Mouse (Mus musculus): Measurements from ENCODE around the gene Exd2. TPM values are rescaled to one million over a fixed set of nuclear protein-coding genes. Genes with fewer than 3 reads are reported as not detected.
A peak's percentile ranks its signal among the peaks of the same experiment; 100 is the strongest.

Gene Exd2
- polyA plus RNA-seq, 1 experiment from 2014 or later, result 28.8 TPM

- WGBS, result 82% methylated on average over 3 of the region's 3 CpGs
- Histone ChIP-seq H3K9me3 (ENCODE audit: control insufficient read depth, low read length) (no peaks in the 10 kb centered on the region), H3K27ac (ENCODE audit: low read depth, low read length) (no peak overlapping the region)
Observed at GRCm38 (mm10) chr12:80473731-80474130, 10.8 kb downstream of the Exd2 start.

GRCm38 (mm10) chr12:80479986-80480385, 17.1 kb downstream of the Exd2 start:
- H3K9me3 ChIP-seq (ENCODE audit: control insufficient read depth, low read length), result no peaks in the 10 kb centered on the region
- 78% methylated on average over 3 of the region's 3 CpGs for WGBS
- H3K36me3 ChIP-seq (ENCODE audit: control insufficient read depth, insufficient read depth, low read length), result peaks cover 6% of the 10 kb centered on the region; the same call in 1 of the 2 replicates
- ATAC-seq (ENCODE audit: low FRiP score, low TSS enrichment), result no peak
- H3K27me3 ChIP-seq (ENCODE audit: control insufficient read depth, insufficient read depth, low read length), result no peaks in the 10 kb centered on the region
- H3K4me3 ChIP-seq (ENCODE audit: low read length), result no peak overlapping the region
- H3K4me2 ChIP-seq (replicated peaks; ENCODE audit: low read depth, low read length), result no peak overlapping the region
- no peak overlapping the region for H3K27ac ChIP-seq (ENCODE audit: low read depth, low read length)
- H3K4me1 ChIP-seq (ENCODE audit: control insufficient read depth, insufficient read depth, low read length), result no peaks in the 10 kb centered on the region
- no peak overlapping the region for H3K9ac ChIP-seq (ENCODE audit: low read depth, low read length)

More at GRCm38 (mm10) chr12:80473731-80474130, 10.8 kb downstream of the Exd2 start:
- H3K4me1 ChIP-seq (ENCODE audit: control insufficient read depth, insufficient read depth, low read length), result no peaks in the 10 kb centered on the region
- H3K9ac ChIP-seq (ENCODE audit: low read depth, low read length), result no peak overlapping the region
- H3K36me3 ChIP-seq (ENCODE audit: control insufficient read depth, insufficient read depth, low read length), result no peaks in the 10 kb centered on the region; the same call in 1 of the 2 replicates
- H3K27me3 ChIP-seq (ENCODE audit: control insufficient read depth, insufficient read depth, low read length), result no peaks in the 10 kb centered on the region
- H3K4me3 ChIP-seq (ENCODE audit: low read length), result no peak overlapping the region
- H3K4me2 ChIP-seq (replicated peaks; ENCODE audit: low read depth, low read length), result no peak overlapping the region
- ATAC-seq (ENCODE audit: low FRiP score, low TSS enrichment), result no peak

DNA sequence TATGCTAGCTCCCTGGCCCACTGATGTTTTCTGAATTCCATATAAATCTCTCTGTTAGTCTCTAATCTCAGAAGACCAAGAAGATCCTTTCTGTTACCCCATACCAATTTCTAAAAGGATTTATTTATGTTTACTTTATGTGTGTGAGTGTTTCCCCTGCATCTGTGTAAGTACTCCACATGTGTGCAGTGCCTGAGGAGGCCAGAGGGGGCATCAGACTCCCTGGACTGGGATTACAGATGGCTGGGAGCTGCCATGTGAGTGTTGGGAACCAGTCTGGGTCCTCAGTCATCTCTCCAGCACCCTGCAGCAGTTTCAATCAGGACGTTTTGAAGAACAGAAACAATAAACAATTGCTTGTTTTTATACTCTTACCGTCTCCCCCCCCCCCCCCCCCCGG, 20.5 kb downstream of the Exd2 start:
- no peak for ATAC-seq (ENCODE audit: low FRiP score, low TSS enrichment)
- no peak overlapping the region for H3K27ac ChIP-seq (ENCODE audit: low read depth, low read length)
- WGBS, result 71% methylated on average over 3 of the region's 3 CpGs
- H3K4me3 ChIP-seq (ENCODE audit: low read length), result no peak overlapping the region
- H3K36me3 ChIP-seq (ENCODE audit: control insufficient read depth, insufficient read depth, low read length), result peaks cover 6% of the 10 kb centered on the region; the same call in 1 of the 2 replicates
- no peaks in the 10 kb centered on the region for H3K9me3 ChIP-seq (ENCODE audit: control insufficient read depth, low read length)
- H3K4me2 ChIP-seq (replicated peaks; ENCODE audit: low read depth, low read length), result no peak overlapping the region
- no peak overlapping the region for H3K9ac ChIP-seq (ENCODE audit: low read depth, low read length)
- H3K4me1 ChIP-seq (ENCODE audit: control insufficient read depth, insufficient read depth, low read length), result no peaks in the 10 kb centered on the region
- no peaks in the 10 kb centered on the region for H3K27me3 ChIP-seq (ENCODE audit: control insufficient read depth, insufficient read depth, low read length)

DNA sequence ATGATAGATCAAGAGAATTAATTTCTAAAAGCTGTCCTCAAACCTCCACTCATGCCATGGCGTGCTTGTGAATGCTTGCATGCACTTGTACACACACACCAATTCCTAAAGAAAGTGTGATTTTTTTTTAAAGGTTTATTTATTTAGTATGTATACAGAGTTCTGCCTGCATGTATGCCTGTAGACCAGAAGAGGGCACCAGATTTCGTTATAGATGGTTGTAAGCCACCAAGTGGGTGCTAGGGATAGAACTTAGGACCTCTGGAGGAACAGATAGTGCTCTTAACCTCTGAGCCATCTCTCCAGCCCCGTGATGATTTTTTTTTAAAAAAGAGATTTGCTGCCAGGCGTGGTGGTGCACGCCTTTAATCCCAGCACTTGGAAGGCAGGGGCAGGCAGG, 30.4 kb downstream of the Exd2 start:
- H3K4me2 ChIP-seq (replicated peaks; ENCODE audit: low read depth, low read length), result no peak overlapping the region
- no peak overlapping the region for H3K9ac ChIP-seq (ENCODE audit: low read depth, low read length)
- H3K4me3 ChIP-seq (ENCODE audit: low read length), result no peak overlapping the region
- no peaks in the 10 kb centered on the region for H3K4me1 ChIP-seq (ENCODE audit: control insufficient read depth, insufficient read depth, low read length)
- no peaks in the 10 kb centered on the region for H3K27me3 ChIP-seq (ENCODE audit: control insufficient read depth, insufficient read depth, low read length)
- 99% methylated on average over 5 of the region's 5 CpGs for WGBS
- no peaks in the 10 kb centered on the region for H3K9me3 ChIP-seq (ENCODE audit: control insufficient read depth, low read length)
- peaks cover 29% of the 10 kb centered on the region for H3K36me3 ChIP-seq (ENCODE audit: control insufficient read depth, insufficient read depth, low read length)
- ATAC-seq (ENCODE audit: low FRiP score, low TSS enrichment), result no peak
- H3K27ac ChIP-seq (ENCODE audit: low read depth, low read length), result no peak overlapping the region

GRCm38 (mm10) chr12:80495691-80496090, 32.8 kb downstream of the Exd2 start:
- peaks cover 14% of the 10 kb centered on the region for H3K36me3 ChIP-seq (ENCODE audit: control insufficient read depth, insufficient read depth, low read length)
- H3K27me3 ChIP-seq (ENCODE audit: control insufficient read depth, insufficient read depth, low read length), result no peaks in the 10 kb centered on the region
- H3K9me3 ChIP-seq (ENCODE audit: control insufficient read depth, low read length), result no peaks in the 10 kb centered on the region
- WGBS, result 85% methylated on average over 1 of the region's 1 CpGs
- ATAC-seq (ENCODE audit: low FRiP score, low TSS enrichment), result no peak
- no peak overlapping the region for H3K9ac ChIP-seq (ENCODE audit: low read depth, low read length)
- no peaks in the 10 kb centered on the region for H3K4me1 ChIP-seq (ENCODE audit: control insufficient read depth, insufficient read depth, low read length)
- H3K4me3 ChIP-seq (ENCODE audit: low read length), result no peak overlapping the region
- H3K4me2 ChIP-seq (replicated peaks; ENCODE audit: low read depth, low read length), result no peak overlapping the region
- H3K27ac ChIP-seq (ENCODE audit: low read depth, low read length), result no peak overlapping the region

- 59% methylated on average over 4 of the region's 4 CpGs for WGBS
- Histone ChIP-seq H3K4me3 (ENCODE audit: low read length) (no peak overlapping the region), H3K36me3 (ENCODE audit: control insufficient read depth, insufficient read depth, low read length) (no peaks in the 10 kb centered on the region), H3K27ac (ENCODE audit: low read depth, low read length) (no peak overlapping the region), H3K9me3 (ENCODE audit: control insufficient read depth, low read length) (no peaks in the 10 kb centered on the region), H3K4me1 (ENCODE audit: control insufficient read depth, insufficient read depth, low read length) (no peaks in the 10 kb centered on the region), H3K27me3 (ENCODE audit: control insufficient read depth, insufficient read depth, low read length) (no peaks in the 10 kb centered on the region), H3K9ac (ENCODE audit: low read depth, low read length) (no peak overlapping the region), H3K4me2 (replicated peaks; ENCODE audit: low read depth, low read length) (no peak overlapping the region)
- no peak for ATAC-seq (ENCODE audit: low FRiP score, low TSS enrichment)
Observed at GRCm38 (mm10) chr12:80498356-80498755, 35.5 kb downstream of the Exd2 start.

GRCm38 (mm10) chr12:80500506-80500905, 37.6 kb downstream of the Exd2 start:
- Histone ChIP-seq H3K4me3 (ENCODE audit: low read length) (no peak overlapping the region), H3K36me3 (ENCODE audit: control insufficient read depth, insufficient read depth, low read length) (no peaks in the 10 kb centered on the region), H3K27me3 (ENCODE audit: control insufficient read depth, insufficient read depth, low read length) (no peaks in the 10 kb centered on the region), H3K4me2 (replicated peaks; ENCODE audit: low read depth, low read length) (no peak overlapping the region), H3K4me1 (ENCODE audit: control insufficient read depth, insufficient read depth, low read length) (no peaks in the 10 kb centered on the region), H3K27ac (ENCODE audit: low read depth, low read length) (no peak overlapping the region), H3K9me3 (ENCODE audit: control insufficient read depth, low read length) (no peaks in the 10 kb centered on the region), H3K9ac (ENCODE audit: low read depth, low read length) (no peak overlapping the region)
- ATAC-seq (ENCODE audit: low FRiP score, low TSS enrichment), result no peak
- 59% methylated on average over 1 of the region's 1 CpGs for WGBS

- H3K9me3 ChIP-seq (ENCODE audit: control insufficient read depth, low read length), result no peaks in the 10 kb centered on the region
- H3K4me2 ChIP-seq (replicated peaks; ENCODE audit: low read depth, low read length), result no peak overlapping the region
- H3K4me1 ChIP-seq (ENCODE audit: control insufficient read depth, insufficient read depth, low read length), result peaks cover 8% of the 10 kb centered on the region; the same call in 1 of the 2 replicates
- no peak for ATAC-seq (ENCODE audit: low FRiP score, low TSS enrichment)
- no peaks in the 10 kb centered on the region for H3K36me3 ChIP-seq (ENCODE audit: control insufficient read depth, insufficient read depth, low read length)
- no peaks in the 10 kb centered on the region for H3K27me3 ChIP-seq (ENCODE audit: control insufficient read depth, insufficient read depth, low read length)
- H3K9ac ChIP-seq (ENCODE audit: low read depth, low read length), result no peak overlapping the region
- WGBS, result 88% methylated on average over 5 of the region's 5 CpGs
- H3K27ac ChIP-seq (ENCODE audit: low read depth, low read length), result no peak overlapping the region
- H3K4me3 ChIP-seq (ENCODE audit: low read length), result no peak overlapping the region
Observed at GRCm38 (mm10) chr12:80504718-80505117, 41.8 kb downstream of the Exd2 start.

DNA sequence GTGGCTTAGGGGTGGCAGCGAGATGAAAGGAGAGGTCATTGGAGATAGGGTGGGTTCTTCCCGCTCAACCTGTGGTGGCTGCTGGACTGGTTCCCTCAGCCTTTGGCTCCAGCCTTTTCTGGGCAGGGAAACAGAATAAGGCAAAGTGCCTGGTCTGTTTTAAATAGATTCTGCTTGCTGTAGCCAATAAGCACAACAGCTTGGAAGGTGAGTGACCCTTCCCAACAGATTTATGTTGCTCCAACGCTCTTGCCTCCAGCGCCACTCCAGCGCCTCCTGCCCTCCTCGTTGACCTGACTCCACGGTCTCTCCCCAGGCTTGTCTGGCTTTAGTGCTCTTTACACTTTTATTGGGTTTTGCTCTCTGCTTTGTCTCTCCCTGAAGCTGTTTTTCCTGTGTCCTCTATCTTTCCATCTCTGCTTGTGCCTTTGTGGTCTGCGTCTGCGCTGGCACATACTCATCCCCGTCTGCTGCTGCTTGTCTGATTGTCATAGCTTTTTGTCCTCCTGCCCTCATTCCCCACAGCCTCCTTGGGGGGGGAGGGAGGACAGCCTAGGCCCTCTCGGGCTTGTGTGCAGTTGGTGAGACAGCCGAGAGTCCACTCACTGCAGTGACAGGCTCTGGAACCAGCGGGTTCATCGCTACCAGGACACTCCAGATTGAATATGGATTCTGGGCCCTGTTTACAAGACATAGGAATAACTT, 44.3 kb downstream of the Exd2 start:
- ATAC-seq (ENCODE audit: low FRiP score, low TSS enrichment), result peak; percentile 35; the same call in 1 of the 2 replicates

More for the DNA sequence above, 44.3 kb downstream of the Exd2 start:
- H3K36me3 ChIP-seq (ENCODE audit: control insufficient read depth, insufficient read depth, low read length), result no peaks in the 10 kb centered on the region
- H3K4me1 ChIP-seq (ENCODE audit: control insufficient read depth, insufficient read depth, low read length), result peaks cover 8% of the 10 kb centered on the region; the same call in 1 of the 2 replicates
- H3K27ac ChIP-seq (ENCODE audit: low read depth, low read length), result no peak overlapping the region
- no peaks in the 10 kb centered on the region for H3K9me3 ChIP-seq (ENCODE audit: control insufficient read depth, low read length)
- no peak overlapping the region for H3K9ac ChIP-seq (ENCODE audit: low read depth, low read length)
- no peak overlapping the region for H3K4me2 ChIP-seq (replicated peaks; ENCODE audit: low read depth, low read length)
- no peaks in the 10 kb centered on the region for H3K27me3 ChIP-seq (ENCODE audit: control insufficient read depth, insufficient read depth, low read length)
- WGBS, result 33% methylated on average over 14 of the region's 14 CpGs
- H3K4me3 ChIP-seq (ENCODE audit: low read length), result no peak overlapping the region
